Mouse (Mus musculus) small intestine, adult 2 months (tissue): Measurements from ENCODE around the gene Rbm20. TPM values are rescaled to one million over a fixed set of nuclear protein-coding genes. Genes with fewer than 3 reads are reported as not detected.

Source experiments
- H3K27ac ChIP-seq: fragments of 200-500 bp; 2 replicates; pipeline ENCODE4 v1.5.1; 2012; ENCODE audit warnings: low read depth, low read length, control low read depth, inconsistent platforms; ENCODE audit not compliant: insufficient read depth
- H3K27me3 ChIP-seq: fragments of 200-500 bp; 2 replicates; pipeline ENCODE4 v1.6.1; 2012; ENCODE audit warnings: mild to moderate bottlenecking, moderate library complexity, low read length, inconsistent platforms; ENCODE audit not compliant: control insufficient read depth, insufficient read depth
- H3K36me3 ChIP-seq: fragments of 200-500 bp; 2 replicates; pipeline ENCODE4 v1.6.1; 2012; ENCODE audit warnings: mild to moderate bottlenecking, low read length, control low read depth, inconsistent platforms; ENCODE audit not compliant: control insufficient read depth, insufficient read depth
- H3K4me1 ChIP-seq: fragments of 200-500 bp; 2 replicates; pipeline ENCODE4 v1.6.1; 2012; ENCODE audit warnings: low read length, inconsistent platforms, mixed read lengths; ENCODE audit not compliant: control insufficient read depth, insufficient read depth, insufficient read length
- H3K4me3 ChIP-seq: fragments of 200-500 bp; 2 replicates; pipeline ENCODE4 v1.5.1; 2012; ENCODE audit warnings: low read depth, mild to moderate bottlenecking, control low read depth, inconsistent platforms, low read length, moderate library complexity
- CTCF ChIP-seq: fragments of 200-500 bp; IDR thresholded peaks from 2 replicates; pipeline ENCODE4 v1.5.1; 2012; ENCODE audit warnings: low read depth, mild to moderate bottlenecking, control low read depth, inconsistent platforms, low read length, moderate library complexity, mixed read lengths; ENCODE audit not compliant: insufficient replicate concordance, insufficient read length; ENCODE audit errors: extremely low read depth
- POLR2A ChIP-seq: fragments of 200-500 bp; IDR thresholded peaks from 2 replicates; pipeline ENCODE4 v1.6.1; 2012; ENCODE audit warnings: low read depth, mild to moderate bottlenecking, control low read depth, inconsistent platforms, low read length, moderate library complexity
- WGBS: fragments of 180-500 bp; shearing (Covaris S2); methylation state at CpG from one replicate; pipeline ENCODE4 v1.1.7; 2018; 5-methylcytosine and 5-hydroxymethylcytosine counted together
- polyA plus RNA-seq: library from polyadenylated mRNA; depleted of rRNA; stranded (reverse); fragments of >200 nt; gene quantifications from 2 replicates; pipeline ENCODE4 v1.2.3, GENCODE M21; 2012

Gene Rbm20
- polyA plus RNA-seq, 1 experiment = 0.16 TPM

DNA sequence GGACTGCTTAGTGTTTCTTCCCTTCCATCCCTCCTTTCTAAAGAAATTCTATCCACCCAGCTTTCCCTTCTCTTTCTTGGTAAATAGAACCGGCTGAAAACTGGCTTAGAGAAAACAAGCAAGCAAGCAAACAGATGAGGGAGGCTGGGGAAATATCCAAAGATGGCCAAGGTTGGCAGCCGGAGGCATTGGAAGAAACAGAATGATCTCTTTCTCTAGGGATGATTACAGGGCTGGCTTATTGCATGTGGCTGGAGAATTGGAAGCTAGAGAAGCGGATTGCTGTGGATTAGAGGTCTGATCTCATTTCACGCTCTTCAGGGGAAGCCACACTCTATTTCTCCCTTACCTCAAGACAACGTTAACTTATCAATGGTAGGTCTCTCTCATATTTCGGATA is 198.1 kb downstream of the Rbm20 start:
- peaks cover 32% of the 10 kb centered on the region for H3K4me1 ChIP-seq
- no peaks in the 10 kb centered on the region for H3K36me3 ChIP-seq
- no peaks in the 10 kb centered on the region for H3K27me3 ChIP-seq
- TF ChIP-seq CTCF (no peak), POLR2A (no peak)
- H3K27ac ChIP-seq = no peak overlapping the region
- H3K4me3 ChIP-seq = no peak overlapping the region
- 94% methylated on average over 6 of the region's 6 CpGs for WGBS

DNA sequence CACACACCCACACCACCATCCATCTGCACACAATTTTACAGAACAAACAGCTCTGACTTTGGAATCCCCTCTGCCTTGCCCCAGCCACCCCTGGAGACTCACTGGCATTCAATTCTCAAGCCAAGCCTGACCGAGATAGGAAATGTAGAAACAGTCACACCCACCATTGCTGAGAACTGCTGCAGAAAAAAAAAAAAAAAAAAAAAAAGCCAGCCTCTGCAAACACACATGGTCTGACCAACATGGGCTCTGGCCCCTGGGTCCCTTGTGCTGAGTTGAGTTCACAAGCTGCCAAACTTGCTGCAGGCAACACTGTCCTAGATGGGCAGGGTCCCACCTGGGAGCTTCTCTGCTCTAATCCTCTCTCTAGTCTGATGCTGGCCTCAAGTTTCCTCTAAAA is 200.7 kb downstream of the Rbm20 start:
- H3K36me3 ChIP-seq = no peaks in the 10 kb centered on the region
- H3K27ac ChIP-seq = no peak overlapping the region
- TF ChIP-seq POLR2A = no peak
- no peak for TF ChIP-seq CTCF
- H3K4me1 ChIP-seq = peaks cover 10% of the 10 kb centered on the region; the same call in 1 of the 2 replicates
- H3K27me3 ChIP-seq = no peaks in the 10 kb centered on the region
- WGBS = 73% methylated on average over 1 of the region's 1 CpGs
- H3K4me3 ChIP-seq = no peak overlapping the region

DNA sequence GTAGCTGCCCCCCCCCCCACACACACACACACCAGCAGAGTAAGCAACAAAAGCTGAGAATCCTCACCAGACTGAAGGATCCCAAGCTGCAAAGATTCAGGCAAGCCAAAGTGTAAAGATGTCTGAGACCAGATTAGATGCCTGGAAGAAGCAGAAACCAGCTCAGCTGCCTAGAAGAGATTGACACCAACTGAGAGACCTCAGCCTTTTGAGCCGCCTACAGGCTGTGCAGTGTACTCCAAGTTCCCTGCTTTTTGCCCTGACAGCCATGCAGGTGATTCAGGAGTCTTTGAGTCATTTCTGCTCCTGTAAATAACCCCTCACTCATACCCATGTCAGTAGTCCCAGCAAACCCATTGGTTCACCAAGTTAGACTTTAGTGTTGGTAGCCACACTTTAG is 203.4 kb downstream of the Rbm20 start:
- no peak overlapping the region for H3K4me3 ChIP-seq
- TF ChIP-seq CTCF (no peak), POLR2A (no peak)
- H3K27me3 ChIP-seq = no peaks in the 10 kb centered on the region
- H3K27ac ChIP-seq = no peak overlapping the region
- WGBS = 94% methylated on average over 1 of the region's 1 CpGs
- H3K36me3 ChIP-seq = no peaks in the 10 kb centered on the region
- H3K4me1 ChIP-seq = no peaks in the 10 kb centered on the region

DNA sequence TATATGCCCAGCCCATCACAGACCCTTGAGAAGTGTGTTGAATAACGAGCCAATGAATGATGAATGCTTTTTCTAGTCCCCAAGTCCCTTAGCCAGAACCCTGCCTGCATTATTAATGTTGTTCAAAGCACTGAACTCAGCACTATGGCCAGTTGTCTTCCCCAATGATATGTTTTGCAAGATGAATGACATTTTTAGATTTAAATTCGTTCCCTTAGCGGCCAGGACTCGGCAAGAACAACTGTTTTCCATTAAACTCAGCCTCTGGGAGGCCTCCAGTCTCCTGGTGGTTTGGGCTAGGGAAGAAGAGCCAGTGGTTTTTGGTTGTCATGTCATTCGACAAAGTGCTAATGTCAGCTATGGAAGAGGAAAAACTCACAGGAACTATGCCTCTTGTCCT is 204.7 kb downstream of the Rbm20 start:
- no peak overlapping the region for H3K4me3 ChIP-seq
- TF ChIP-seq POLR2A (no peak), CTCF (no peak)
- no peaks in the 10 kb centered on the region for H3K27me3 ChIP-seq
- WGBS = 78% methylated on average over 5 of the region's 5 CpGs
- H3K36me3 ChIP-seq = no peaks in the 10 kb centered on the region
- no peaks in the 10 kb centered on the region; the same call in 1 of the 2 replicates for H3K4me1 ChIP-seq
- no peak overlapping the region for H3K27ac ChIP-seq

DNA sequence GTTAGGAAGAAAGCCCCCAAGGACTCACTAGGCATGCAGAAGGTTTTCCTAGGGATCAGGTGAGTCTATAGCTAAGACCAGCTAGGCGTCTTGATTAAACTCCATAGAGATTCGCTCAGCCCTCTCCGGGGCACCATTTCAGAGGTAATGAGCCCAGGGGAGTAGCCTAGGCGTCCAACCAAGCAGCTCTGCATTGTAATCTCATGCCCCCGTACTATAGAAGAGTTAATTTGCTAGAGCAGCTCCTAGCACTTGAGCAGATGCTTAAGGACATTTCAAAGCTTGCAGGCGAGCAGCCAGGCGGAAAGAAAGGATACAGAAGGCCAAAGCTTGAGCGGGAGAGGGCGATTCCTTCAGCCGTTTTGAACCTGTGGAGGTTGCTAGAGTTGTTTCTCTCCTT is 208.3 kb downstream of the Rbm20 start:
- no peaks in the 10 kb centered on the region for H3K27me3 ChIP-seq
- WGBS = 88% methylated on average over 10 of the region's 10 CpGs
- H3K36me3 ChIP-seq = no peaks in the 10 kb centered on the region
- H3K27ac ChIP-seq = no peak overlapping the region
- H3K4me3 ChIP-seq = no peak overlapping the region
- TF ChIP-seq CTCF (no peak), POLR2A (no peak)
- H3K4me1 ChIP-seq = peaks cover 15% of the 10 kb centered on the region

DNA sequence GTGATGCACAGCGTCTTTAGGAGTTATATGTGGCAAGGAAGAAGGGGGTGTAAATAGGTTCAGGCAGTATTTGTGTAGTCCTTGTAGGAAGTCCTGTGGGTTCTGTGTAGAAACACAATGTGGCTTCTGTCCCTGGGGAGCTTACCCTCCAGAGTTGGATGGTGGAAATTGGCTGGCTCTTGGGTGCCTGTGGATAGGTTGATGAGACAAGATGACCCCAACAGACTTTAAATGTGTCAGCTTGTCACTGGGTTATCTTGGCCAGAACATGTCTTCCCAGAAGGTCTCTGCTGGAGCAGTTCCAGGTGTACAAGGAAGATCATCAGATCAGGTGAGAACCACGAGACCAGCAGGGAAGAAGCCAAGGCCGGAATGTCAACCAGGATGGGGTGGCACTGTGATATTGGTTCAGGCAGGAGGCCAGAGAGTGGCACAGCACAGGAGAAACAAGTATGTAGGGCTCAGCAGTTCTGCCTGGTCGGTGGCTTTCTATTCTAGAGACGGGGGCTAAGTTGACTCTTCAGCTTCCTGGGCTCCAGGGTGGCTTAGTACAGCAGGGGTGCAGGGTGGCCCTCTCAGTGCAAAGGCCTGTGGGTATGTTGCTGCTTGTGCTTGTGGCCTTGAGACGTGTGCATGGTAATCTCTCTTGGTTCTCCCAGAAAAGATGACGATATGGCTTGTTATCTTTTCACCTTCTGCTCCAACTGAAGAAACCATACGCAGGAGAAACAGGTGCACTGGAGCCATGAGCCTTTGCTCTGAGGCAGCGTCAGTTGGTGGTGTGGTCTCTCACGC is 209.7 kb downstream of the Rbm20 start:
- Histone ChIP-seq H3K27ac (no peak overlapping the region), H3K4me1 (peaks cover 24% of the 10 kb centered on the region), H3K4me3 (no peak overlapping the region), H3K36me3 (no peaks in the 10 kb centered on the region), H3K27me3 (no peaks in the 10 kb centered on the region)
- TF ChIP-seq POLR2A (no peak), CTCF (no peak)
- 59% methylated on average over 10 of the region's 10 CpGs for WGBS

DNA sequence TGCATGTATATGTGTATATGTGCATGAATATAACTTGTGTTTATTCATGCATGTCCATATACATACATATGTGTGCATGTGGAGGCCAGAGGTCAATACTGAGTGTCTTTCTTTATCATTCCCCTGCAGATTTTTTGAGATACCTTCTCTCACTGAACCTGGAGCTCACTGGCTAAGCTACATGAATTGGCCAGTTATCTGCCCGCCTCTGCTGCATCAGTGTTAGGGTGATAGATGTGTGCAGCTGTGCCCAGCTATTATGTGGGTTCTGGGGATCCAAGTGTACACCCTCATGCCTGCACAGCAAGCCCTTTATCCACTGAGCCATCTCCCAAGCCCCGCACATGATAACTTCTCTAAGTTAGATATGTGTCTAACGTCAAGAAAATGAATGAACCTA is 210.7 kb downstream of the Rbm20 start:
- H3K36me3 ChIP-seq = no peaks in the 10 kb centered on the region
- no peak overlapping the region for H3K27ac ChIP-seq

More for the DNA sequence above, 210.7 kb downstream of the Rbm20 start:
- no peak for TF ChIP-seq POLR2A
- TF ChIP-seq CTCF = no peak
- H3K4me1 ChIP-seq = peaks cover 31% of the 10 kb centered on the region
- no peak overlapping the region for H3K4me3 ChIP-seq
- 82% methylated on average over 3 of the region's 3 CpGs for WGBS
- no peaks in the 10 kb centered on the region for H3K27me3 ChIP-seq
